Mouse (Mus musculus) lung, postnatal 10 days (tissue): ENCODE results near the gene Olfr935.

Experiments used
- DNase-seq: peaks from one replicate; pipeline ENCODE4 v3.0.0; 2021

Olfr935 gene

GRCm38 (mm10) chr9:38999583-38999982 is at the start of gene Olfr935:
Gene Olfr935, minus strand, starts transcription at chr9:38999683.
- DNase-seq, result no peak

- no peak for DNase-seq
These were observed 23.8 kb upstream of the Olfr935 start, which contains the start of gene Olfr146 for GRCm38 (mm10) chr9:39023277-39023676. Gene Olfr146, minus strand, starts transcription at chr9:39023377.

- no peak for DNase-seq
These were observed 11.3 kb downstream of the Olfr935 start, which contains the start of gene Olfr934 for GRCm38 (mm10) chr9:38988215-38988614. Gene Olfr934, minus strand, starts transcription at chr9:38988315.

DNA sequence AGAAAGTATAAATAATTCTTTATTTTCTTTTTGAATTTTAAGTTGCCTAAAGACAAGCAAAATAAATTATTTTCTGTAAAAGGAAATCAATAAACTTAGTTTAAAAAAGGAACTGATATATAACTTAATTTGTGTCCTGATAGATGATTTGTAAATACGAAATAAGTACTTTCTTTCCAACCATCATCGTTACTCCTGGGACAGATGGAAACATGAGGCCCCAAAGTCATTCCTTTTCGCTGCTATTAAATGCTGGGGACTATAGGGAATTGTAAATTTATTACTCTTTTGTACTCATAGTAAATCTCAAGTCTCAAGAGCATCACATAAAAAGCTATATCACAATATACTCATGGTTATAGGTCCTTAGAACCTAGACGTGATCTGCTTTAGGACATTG is 27.5 kb downstream of the Olfr935 start, which contains the start of gene Olfr933:
Gene Olfr933, plus strand, starts transcription at position 301 of the 400 bp plus-strand sequence.
- no peak for DNase-seq

DNA sequence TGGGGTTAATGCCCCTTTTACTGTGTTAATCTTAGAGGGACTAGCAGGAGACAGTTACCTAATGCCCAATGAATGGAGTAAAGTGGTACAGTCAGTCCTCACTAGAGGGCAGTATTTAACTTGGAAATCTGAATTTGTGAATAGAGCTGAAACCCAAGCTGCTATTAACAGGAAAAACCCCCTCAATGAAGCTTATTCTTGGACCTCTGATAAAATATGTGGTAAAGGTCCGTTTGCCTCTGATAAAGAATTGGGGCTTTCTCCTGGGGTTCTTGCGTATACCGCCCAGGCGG is 45.4 kb downstream of the Olfr935 start:
- no peak for DNase-seq

GRCm38 (mm10) chr9:38953401-38954123 is 45.9 kb downstream of the Olfr935 start:
- no peak for DNase-seq
